Mouse (Mus musculus) thymus, postnatal 36 days (tissue): Measurements from ENCODE around the gene Acin1.
A peak's percentile ranks its signal among the peaks of the same experiment; 100 is the strongest.

ENCODE experiments used
- DNase-seq, 2 experiments: peaks; one replicate each; pipeline ENCODE4 v3.0.0; 2022; ENCODE audit warnings: mixed read lengths in 2 of 2

The Acin1 gene

GRCm38 (mm10) chr14:54696752-54697151 lies 10.0 kb upstream of the Acin1 start:
- DNase-seq: no peak

DNA sequence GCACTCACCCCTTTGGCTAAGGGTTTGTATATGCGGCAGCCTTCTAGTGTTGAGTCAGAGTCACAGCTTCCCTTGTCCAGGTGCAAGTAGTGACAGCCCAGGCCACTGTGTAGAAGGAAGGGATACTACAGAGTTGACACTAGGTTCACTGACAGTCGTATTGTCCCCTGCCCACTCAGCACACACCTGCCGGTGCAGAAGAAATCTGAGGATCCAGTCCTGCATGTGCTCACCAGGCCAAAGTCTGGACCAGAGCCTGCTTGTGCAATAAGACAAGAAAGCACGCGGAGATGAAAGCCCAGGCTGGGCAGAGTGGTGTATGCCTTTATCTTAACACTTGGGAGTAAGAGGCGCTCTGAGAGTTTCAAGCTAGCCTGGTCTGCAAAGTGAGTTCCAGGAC lies 8.3 kb upstream of the Acin1 start:
- no peak for DNase-seq

GRCm38 (mm10) chr14:54687251-54687650 lies 520 bp upstream of the Acin1 start:
- no peak for DNase-seq

- peak; percentile 83 to 85 for DNase-seq
These were observed 639 bp downstream of the Acin1 start, which contains the start of gene 1700123O20Rik for GRCm38 (mm10) chr14:54686063-54686521. Gene 1700123O20Rik (plus strand): TSS chr14:54686216.

- DNase-seq: no peak
These were observed 1.3 kb downstream of the Acin1 start for GRCm38 (mm10) chr14:54685471-54685870.

DNA sequence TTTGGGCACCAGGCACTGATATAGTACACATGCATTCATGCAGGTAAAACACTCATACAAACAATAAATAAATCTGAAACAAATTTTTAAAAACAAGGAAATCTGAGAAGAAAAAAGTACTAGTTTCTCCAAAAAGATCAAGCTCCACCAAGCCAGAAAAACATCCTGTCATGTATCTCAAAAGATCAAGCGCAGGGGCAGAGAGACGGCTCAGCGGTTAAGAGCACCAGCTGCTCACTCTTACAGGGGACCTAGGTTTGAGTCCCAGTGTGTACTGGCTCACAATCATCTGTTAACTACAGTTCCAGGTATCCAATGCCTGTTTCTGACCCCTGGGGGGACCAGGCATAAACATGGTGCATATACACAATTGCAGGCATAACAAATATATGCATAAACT lies 4.3 kb downstream of the Acin1 start:
- DNase-seq: no peak

DNA sequence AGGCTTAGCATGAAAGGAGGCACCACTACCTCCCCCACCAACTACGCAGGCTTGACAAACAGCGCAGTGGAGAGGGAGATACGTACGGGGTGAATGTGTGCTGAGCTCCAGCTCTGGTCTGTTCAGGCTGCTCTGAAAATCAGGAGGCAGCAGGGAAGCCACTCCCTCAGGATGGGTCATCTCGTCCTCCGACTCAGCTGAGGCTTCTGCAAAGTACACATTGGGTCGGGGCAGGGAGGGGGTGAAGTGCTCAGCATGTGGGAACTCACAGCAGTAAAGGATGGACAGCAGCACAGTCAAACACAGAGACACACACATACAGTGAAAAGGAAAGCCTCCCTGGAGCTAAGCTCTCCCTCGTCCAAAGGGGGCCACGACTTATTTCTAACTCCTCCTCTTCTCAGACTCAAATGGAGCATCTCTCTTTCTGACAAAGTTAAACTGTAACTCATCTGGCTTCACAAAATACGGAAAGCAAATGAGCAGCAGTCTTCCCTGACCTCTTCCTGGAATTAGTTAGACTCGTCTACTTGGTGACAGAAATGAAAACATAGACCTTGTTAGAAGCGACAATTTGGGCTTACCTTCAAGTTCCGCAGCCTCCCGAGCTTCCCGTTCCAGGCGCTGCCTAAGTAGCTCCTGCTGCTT lies 8.0 kb downstream of the Acin1 start:
- DNase-seq: no peak

GRCm38 (mm10) chr14:54676290-54676689 lies 10.4 kb downstream of the Acin1 start:
- DNase-seq: no peak

- DNase-seq: no peak
These were observed 12.4 kb downstream of the Acin1 start for GRCm38 (mm10) chr14:54674317-54674716.

DNA sequence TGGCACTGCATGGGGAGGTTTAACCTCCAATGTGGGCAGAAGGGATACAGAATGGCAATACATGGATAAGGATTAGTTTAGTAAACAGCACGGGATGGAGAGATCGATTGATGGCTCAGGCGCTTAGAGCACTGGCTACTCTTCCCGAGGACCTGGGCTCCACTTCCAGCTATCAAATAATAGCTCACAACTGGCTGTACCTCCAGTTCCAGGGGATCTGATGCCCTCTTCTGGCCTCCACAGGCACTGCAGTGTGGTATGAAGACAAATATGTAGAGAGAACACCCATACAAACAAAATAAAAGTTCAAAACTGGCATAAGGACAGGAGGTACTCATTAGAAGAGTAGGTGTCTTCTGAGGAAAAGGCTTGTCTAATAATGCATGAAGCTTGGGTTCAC lies 17.4 kb downstream of the Acin1 start:
- DNase-seq: peak; percentile 62 to 65

DNA sequence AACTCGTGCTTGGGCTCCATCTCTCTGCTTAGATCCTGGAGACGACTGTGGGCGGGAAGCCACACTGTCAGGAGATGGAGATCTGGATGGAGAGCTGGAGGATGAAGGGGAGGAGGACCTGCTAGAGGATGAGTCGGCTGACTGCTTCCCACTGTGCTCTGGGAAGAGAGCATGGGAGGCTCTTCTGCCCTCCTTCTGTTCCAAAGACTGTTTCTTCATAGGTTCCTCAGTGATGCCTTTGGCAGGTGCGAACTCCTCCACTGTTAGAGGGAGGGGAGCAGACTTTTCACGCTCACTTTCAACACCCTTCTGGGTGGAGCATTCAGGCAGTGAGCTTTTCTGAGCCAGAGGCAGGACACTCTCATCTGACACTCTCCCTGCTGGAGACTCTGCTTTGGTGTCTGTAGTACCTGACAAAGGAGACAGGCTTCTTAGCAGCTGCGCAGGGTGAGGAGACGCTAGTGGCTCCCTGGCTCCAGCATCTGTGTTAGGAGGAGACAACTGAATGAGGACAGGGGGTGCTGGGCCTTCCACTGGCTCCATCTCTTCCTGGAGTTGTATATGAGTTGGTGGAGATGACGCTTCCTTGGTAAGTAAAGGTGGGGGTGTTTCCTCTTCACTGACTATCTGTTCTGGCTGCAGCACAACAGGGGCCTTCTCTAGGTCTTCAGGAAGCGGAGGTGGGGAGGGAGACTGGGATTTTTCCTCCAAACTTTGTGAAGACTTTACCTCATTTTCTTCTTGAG lies 22.1 kb downstream of the Acin1 start:
- no peak for DNase-seq

GRCm38 (mm10) chr14:54660009-54660408 lies 26.7 kb downstream of the Acin1 start:
- DNase-seq: no peak

DNA sequence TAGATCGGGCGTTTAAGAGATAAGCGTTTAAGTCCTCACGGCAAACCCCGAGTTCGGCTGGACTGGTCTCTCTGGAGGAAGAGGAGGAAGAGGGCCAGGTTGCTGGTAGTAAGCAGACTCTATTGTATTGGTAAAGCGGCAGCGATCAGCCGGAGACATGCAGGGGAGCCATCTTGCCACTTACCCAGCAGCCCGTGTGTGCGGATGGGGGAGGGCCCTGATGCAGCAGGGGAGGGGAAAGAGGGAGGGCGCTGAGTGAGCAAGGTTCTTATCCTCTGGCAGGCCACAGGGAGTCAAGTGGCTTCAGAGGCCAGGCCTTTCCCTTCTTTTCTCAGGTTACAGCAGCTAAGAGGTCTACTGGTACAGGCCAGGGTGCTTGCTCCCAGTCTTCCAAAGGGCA lies 33.2 kb downstream of the Acin1 start:
- DNase-seq: peak; percentile 82 to 87

DNA sequence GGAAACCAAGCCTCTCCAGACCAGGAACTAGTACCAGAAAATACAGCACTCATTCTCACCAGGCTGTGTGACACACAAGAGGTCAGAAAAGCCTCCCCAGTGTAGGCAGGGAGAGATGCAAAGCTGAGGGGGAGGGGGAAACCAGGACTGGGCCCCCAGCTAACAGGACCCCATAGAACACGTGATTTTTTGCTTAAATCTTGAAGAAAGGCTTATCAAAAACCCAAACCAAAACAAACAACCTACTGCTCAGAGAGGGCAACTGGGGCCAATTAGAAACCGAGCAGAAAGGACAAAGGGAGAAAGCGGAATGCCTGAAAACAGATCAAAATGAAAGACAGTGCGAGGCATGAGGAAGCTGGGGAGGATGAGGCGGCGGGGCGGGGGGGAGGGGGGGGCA lies 33.9 kb downstream of the Acin1 start:
- DNase-seq: no peak

GRCm38 (mm10) chr14:54651556-54651955 lies 35.2 kb downstream of the Acin1 start:
- DNase-seq: no peak

- DNase-seq: peak; percentile 82 to 84
These were observed 35.9 kb downstream of the Acin1 start for GRCm38 (mm10) chr14:54650621-54651454.

- DNase-seq: no peak
These were observed 38.8 kb downstream of the Acin1 start for GRCm38 (mm10) chr14:54647900-54648299.

- no peak for DNase-seq
These were observed 39.7 kb downstream of the Acin1 start for GRCm38 (mm10) chr14:54646898-54647636.

- DNase-seq: peak in 1 of 2 experiments; percentile 34
These were observed 40.3 kb downstream of the Acin1 start for GRCm38 (mm10) chr14:54646455-54646854.

DNA sequence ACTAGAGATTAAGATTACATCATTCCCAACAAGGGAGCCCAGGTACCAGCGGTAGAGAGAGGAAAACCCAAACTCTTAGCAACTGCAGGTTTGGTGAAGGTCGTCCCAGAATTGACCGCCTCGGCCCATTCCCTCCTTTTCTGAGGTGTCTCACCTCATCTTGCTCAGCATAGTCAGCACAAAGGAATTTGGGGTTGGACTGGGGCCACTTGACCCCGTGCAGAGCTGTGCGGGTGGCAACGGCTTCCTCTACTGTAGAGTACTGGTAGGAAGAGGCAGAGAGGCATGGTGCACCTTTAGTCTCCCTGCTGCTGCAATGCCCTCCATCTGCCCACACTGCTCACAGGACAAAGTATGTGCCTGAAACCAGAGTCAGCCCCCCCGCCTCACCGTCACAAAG lies 42.4 kb downstream of the Acin1 start:
- no peak for DNase-seq

- DNase-seq: no peak
These were observed 43.7 kb downstream of the Acin1 start for GRCm38 (mm10) chr14:54643011-54643410.

GRCm38 (mm10) chr14:54642224-54642944 lies 44.3 kb downstream of the Acin1 start:
- DNase-seq: no peak
